In genomic region chr3:95860323-95860722, GRCm38 (mm10) we compare ENCODE assay signal across 11 mouse cellular contexts. TPM values are rescaled to one million over a fixed set of nuclear protein-coding genes. Genes with fewer than 3 reads are reported as not detected.
DNase-seq lines count a peak whose midpoint lies in the region; ATAC-seq and TF ChIP-seq lines count a peak whose summit lies in the region.
"Had no signal": no experiment of that assay in that cellular context is flagged by ENCODE, and none has a peak within 500 bp of the region (broad histone marks: within the 10 kb centered on the region; RNA-seq: fewer than 3 reads in every experiment).

No protein-coding gene starts in this region.

- H3K27me3 ChIP-seq in kidney, postnatal 0 days (ENCODE audit: insufficient read depth, low read length), result no peaks in the 10 kb centered on the region
- H3K27me3 ChIP-seq: limb, embryonic 13.5 days had no signal

- H3K9ac ChIP-seq in kidney, postnatal 0 days (ENCODE audit: low read depth, low read length), result no peak overlapping the region
- H3K9ac ChIP-seq: limb, embryonic 13.5 days had no signal

- peak; percentile 19 for DNase-seq in cerebellum, adult 9-10 months
- DNase-seq in kidney, postnatal 0 days (ENCODE audit: low spot score), result peak; percentile 16
- DNase-seq in kidney, postnatal 36 days, result no peak
- DNase-seq in 416B (ENCODE audit: low read depth) (peak; percentile 65), ZHBTc4 (ENCODE audit: low read depth, low spot score) (peak; percentile 44)
- DNase-seq in neural tube, embryonic 10.5 days (ENCODE audit: extremely low spot score, low spot score), result no peak
- no peak for DNase-seq in adrenal gland, postnatal 4 days (ENCODE audit: low spot score in 2 of 2)

- no peaks in the 10 kb centered on the region for H3K9me3 ChIP-seq in kidney, postnatal 0 days (replicated peaks; ENCODE audit: low read length)
- H3K9me3 ChIP-seq: limb, embryonic 13.5 days had no signal

- no peak overlapping the region for H3K4me2 ChIP-seq in kidney, postnatal 0 days (ENCODE audit: low read length)
- H3K4me2 ChIP-seq: limb, embryonic 13.5 days had no signal

- 81% methylated on average over 3 of the region's 3 CpGs for WGBS in kidney, postnatal 0 days

- H3K27ac ChIP-seq in kidney, postnatal 0 days, result no peak overlapping the region
- H3K27ac ChIP-seq: limb, embryonic 13.5 days; macrophage had no signal

- 0 out of 2 replicates have a peak, but pooled peaks cover under 1% of the 10 kb centered on the region for H3K36me3 ChIP-seq in kidney, postnatal 0 days (ENCODE audit: insufficient read depth, low read length)

- H3K4me1 ChIP-seq in kidney, postnatal 0 days (replicated peaks; ENCODE audit: insufficient read depth, low read length), result no peaks in the 10 kb centered on the region

- no peak for ATAC-seq in cerebellum, adult (ENCODE audit: insufficient number of reproducible peaks, low FRiP score, low TSS enrichment)
- no peak for ATAC-seq in kidney, postnatal 0 days (replicated peaks; ENCODE audit: low FRiP score, low read depth)

- TF ChIP-seq CTCF in kidney, postnatal 0 days (IDR thresholded peaks at IDR 0.05; ENCODE audit: low read depth), result peak; percentile 54

- H3K4me3 ChIP-seq in kidney, postnatal 0 days (replicated peaks; ENCODE audit: low read depth, low read length), result no peak overlapping the region
- H3K4me3 ChIP-seq: erythroblast, embryonic 14.5 days; limb, embryonic 13.5 days had no signal

RNA-seq across cellular contexts. Expression of gene Prpf3, which starts 4.6 kb away (rescaled TPM):
- 30.1 and 31.2 TPM in 2 replicates for polyA plus RNA-seq in kidney, postnatal 0 days (2015; fragmentation: Nextera tagmentation; extraction: Ambion mirVana)
- total RNA-seq in adrenal gland, postnatal 4 days (2021), result 10 to 100 TPM; 31.9 to 34.7 TPM

RNA-seq across cellular contexts. Expression of gene Mrps21, which starts 11.0 kb away (rescaled TPM):
- 461 and 494 TPM in 2 replicates for polyA plus RNA-seq in kidney, postnatal 0 days (2015; fragmentation: Nextera tagmentation; extraction: Ambion mirVana)
- total RNA-seq in adrenal gland, postnatal 4 days (2021), result 100 to 1,000 TPM; 178 to 200 TPM

RNA-seq across cellular contexts. Expression of gene Ciart, which starts 21.7 kb away (rescaled TPM):
- 1.1 and 1.2 TPM in 2 replicates for polyA plus RNA-seq in kidney, postnatal 0 days (2015; fragmentation: Nextera tagmentation; extraction: Ambion mirVana)
- total RNA-seq in adrenal gland, postnatal 4 days (2021), result 1 to 10 TPM; 1.7 to 2.2 TPM

RNA-seq across cellular contexts. Expression of gene BC028528, which starts 31.5 kb away (rescaled TPM):
- polyA plus RNA-seq in kidney, postnatal 0 days (2015; fragmentation: Nextera tagmentation; extraction: Ambion mirVana), result 24.0 and 27.1 TPM in 2 replicates
- total RNA-seq in adrenal gland, postnatal 4 days (2021), result 10 to 100 TPM; 21.3 to 21.5 TPM
- polyA plus RNA-seq: erythroblast, embryonic 14.5 days had no signal

RNA-seq across cellular contexts. Expression of gene Aph1a, which starts 33.4 kb away (rescaled TPM):
- polyA plus RNA-seq in kidney, postnatal 0 days (2015; fragmentation: Nextera tagmentation; extraction: Ambion mirVana), result 48.7 and 55.5 TPM in 2 replicates
- total RNA-seq in adrenal gland, postnatal 4 days (2021), result 100 to 1,000 TPM; 156 to 163 TPM

Comparison
In these comparisons a context has a peak if more than half of its experiments do, and no peak if none do; other contexts are left out.
1. DNase-seq: peak in cerebellum, adult 9-10 months (single experiment), kidney, postnatal 0 days (single experiment), 416B (single experiment) and ZHBTc4 (single experiment); none in kidney, postnatal 36 days (0 of 2), neural tube, embryonic 10.5 days (single experiment) and adrenal gland, postnatal 4 days (0 of 2).